9 mouse cellular contexts compared by ENCODE assay signal in genomic region chr1:164460921-164461697, GRCm38 (mm10). TPM values are rescaled to one million over a fixed set of nuclear protein-coding genes. Genes with fewer than 3 reads are reported as not detected.
A peak's percentile ranks its signal among the peaks of the same experiment; 100 is the strongest.
DNase-seq lines count a peak whose midpoint lies in the region; ATAC-seq and TF ChIP-seq lines count a peak whose summit lies in the region.
"Had no signal": no experiment of that assay in that cellular context is flagged by ENCODE, and none has a peak within 500 bp of the region (broad histone marks: within the 10 kb centered on the region; RNA-seq: fewer than 3 reads in every experiment).

No protein-coding gene starts in this region.

- no peak for TF ChIP-seq POLR2A in CH12.LX (IDR thresholded peaks at IDR 0.05; ENCODE audit: low read depth, low read length)

- TF ChIP-seq CTCF in CH12.LX (conservative IDR thresholded peaks at IDR 0.05 in 1 of 2, IDR thresholded peaks at IDR 0.05 in 1 of 2; ENCODE audit: low read depth in 2 of 2, low read length in 2 of 2): no peak
- no peak for TF ChIP-seq CTCF in lung, embryonic 14.5 days (IDR thresholded peaks at IDR 0.05; ENCODE audit: low read depth)

- no peaks in the 10 kb centered on the region for H3K9me3 ChIP-seq in heart, embryonic 10.5 days
- H3K9me3 ChIP-seq in CH12.LX (replicated peaks; ENCODE audit: low read length): no peaks in the 10 kb centered on the region
- no peaks in the 10 kb centered on the region for H3K9me3 ChIP-seq in hindbrain, embryonic 16.5 days (ENCODE audit: control insufficient read depth, low read length)
- H3K9me3 ChIP-seq in lung, embryonic 14.5 days (ENCODE audit: low read depth, low read length): no peaks in the 10 kb centered on the region
- H3K9me3 ChIP-seq: limb, embryonic 12.5 days had no signal

- H3K27ac ChIP-seq in heart, embryonic 10.5 days: peak overlapping the region; percentile 80
- no peak overlapping the region for H3K27ac ChIP-seq in CH12.LX (ENCODE audit: insufficient read depth, low read depth)
- H3K27ac ChIP-seq in hindbrain, embryonic 16.5 days (ENCODE audit: low read depth, low read length): no peak overlapping the region
- no peak overlapping the region for H3K27ac ChIP-seq in lung, embryonic 14.5 days (ENCODE audit: low read depth)
- H3K27ac ChIP-seq: limb, embryonic 12.5 days had no signal

- H3K79me2 ChIP-seq in CH12.LX (replicated peaks; ENCODE audit: control insufficient read depth, extremely low read depth, insufficient read depth, poor library complexity, severe bottlenecking): no peaks in the 10 kb centered on the region

- dilution Hi-C loops in CH12.LX (cut with MboI; ENCODE audit: extremely low pct_ligation_motif_present, extremely low pct_unique_long_range_greater_than_20kb, low sequenced_read_pairs): no loop called here

- peaks cover 35% of the 10 kb centered on the region for H3K27me3 ChIP-seq in heart, embryonic 10.5 days (ENCODE audit: insufficient read depth, poor library complexity, severe bottlenecking)
- peaks cover 26% of the 10 kb centered on the region for H3K27me3 ChIP-seq in CH12.LX (replicated peaks)
- H3K27me3 ChIP-seq in hindbrain, embryonic 16.5 days (replicated peaks; ENCODE audit: control insufficient read depth, insufficient read depth, low read length): no peaks in the 10 kb centered on the region
- peaks cover 32% of the 10 kb centered on the region for H3K27me3 ChIP-seq in lung, embryonic 14.5 days (ENCODE audit: insufficient read depth, low read length)

- no peak for TF ChIP-seq EP300 in CH12.LX (IDR thresholded peaks at IDR 0.05; ENCODE audit: low read length)

- H3K36me3 ChIP-seq in heart, embryonic 10.5 days: no peaks in the 10 kb centered on the region
- H3K36me3 ChIP-seq in CH12.LX (replicated peaks in 1 of 2; ENCODE audit: control insufficient read depth in 1 of 2, insufficient read depth in 1 of 2, low read length in 1 of 2): no peaks in the 10 kb centered on the region
- H3K36me3 ChIP-seq in hindbrain, embryonic 16.5 days (ENCODE audit: control insufficient read depth, insufficient read depth, low read length): no peaks in the 10 kb centered on the region
- H3K36me3 ChIP-seq in lung, embryonic 14.5 days (ENCODE audit: insufficient read depth): no peaks in the 10 kb centered on the region
- H3K36me3 ChIP-seq: limb, embryonic 12.5 days had no signal

- in situ Hi-C loops in CH12.LX (cut with MboI; ENCODE audit: low pct_ligation_motif_present, low pct_unique_long_range_greater_than_20kb, low sequenced_read_pairs): no loop called here

- no peak for ATAC-seq in hindbrain, embryonic 16.5 days
- ATAC-seq in lung, embryonic 14.5 days (ENCODE audit: insufficient read depth): no peak

- peaks cover 37% of the 10 kb centered on the region for H3K4me1 ChIP-seq in heart, embryonic 10.5 days
- H3K4me1 ChIP-seq in CH12.LX (ENCODE audit: control insufficient read depth in 1 of 2, insufficient read depth in 2 of 2): peaks cover 11% of the 10 kb centered on the region in 2 experiments
- peaks cover 14% of the 10 kb centered on the region; the same call in 1 of the 2 replicates for H3K4me1 ChIP-seq in hindbrain, embryonic 16.5 days (ENCODE audit: control insufficient read depth, insufficient read depth, low read depth, low read length)
- H3K4me1 ChIP-seq in lung, embryonic 14.5 days (ENCODE audit: insufficient read depth): no peaks in the 10 kb centered on the region

- DNase-seq in heart, embryonic 10.5 days (ENCODE audit: low spot score): no peak
- DNase-seq in heart, adult 18-20 months: no peak
- DNase-seq in CH12.LX (ENCODE audit: extremely low read depth): no peak
- DNase-seq in lung, embryonic 14.5 days: no peak
- DNase-seq in embryo, embryonic 10.5 days (ENCODE audit: low spot score): no peak
- no peak for DNase-seq in spleen, postnatal 36 days (ENCODE audit: low spot score in 2 of 2)
- DNase-seq in Muller cell, postnatal 12 days (ENCODE audit: inconsistent ontology term): no peak

- peak overlapping the region; percentile 34; the same call in 1 of the 2 replicates for H3K4me2 ChIP-seq in CH12.LX (ENCODE audit: insufficient read depth, low read depth, poor library complexity, severe bottlenecking)
- peak overlapping the region; percentile 42; the same call in 1 of the 2 replicates for H3K4me2 ChIP-seq in hindbrain, embryonic 16.5 days (ENCODE audit: low read length)
- H3K4me2 ChIP-seq in lung, embryonic 14.5 days: peak overlapping the region; percentile 23; the same call in 1 of the 2 replicates
- H3K4me2 ChIP-seq: limb, embryonic 12.5 days had no signal

- peak overlapping the region; percentile 36 for H3K4me3 ChIP-seq in heart, embryonic 10.5 days
- no peak overlapping the region for H3K4me3 ChIP-seq in CH12.LX (replicated peaks in 1 of 3; ENCODE audit: low read depth in 2 of 3, low read length in 2 of 3, poor library complexity in 1 of 3)
- H3K4me3 ChIP-seq in hindbrain, embryonic 16.5 days (ENCODE audit: low read length): no peak overlapping the region
- H3K4me3 ChIP-seq in lung, embryonic 14.5 days (ENCODE audit: low read depth, low read length): no peak overlapping the region
- H3K4me3 ChIP-seq: limb, embryonic 12.5 days had no signal

- 71% methylated on average over 13 of the region's 13 CpGs for WGBS in heart, embryonic 10.5 days
- 69% methylated on average over 13 of the region's 13 CpGs for WGBS in hindbrain, embryonic 16.5 days
- WGBS in lung, embryonic 14.5 days: 55% methylated on average over 13 of the region's 13 CpGs

- TF ChIP-seq RAD21 in CH12.LX (IDR thresholded peaks at IDR 0.05; ENCODE audit: low read depth, low read length): no peak

- H3K9ac ChIP-seq in CH12.LX (ENCODE audit: insufficient read depth, low read depth): no peak overlapping the region
- no peak overlapping the region for H3K9ac ChIP-seq in hindbrain, embryonic 16.5 days (ENCODE audit: low read depth, low read length)
- no peak overlapping the region for H3K9ac ChIP-seq in lung, embryonic 14.5 days
- H3K9ac ChIP-seq: limb, embryonic 12.5 days had no signal

TF ChIP-seq in CH12.LX, 34 proteins besides CTCF, POLR2A, EP300 and RAD21:
- TF ChIP-seq SIN3A (IDR thresholded peaks at IDR 0.05; ENCODE audit: low read length): no peak
- 0 out of 2 replicates have a peak, but pooled peaks have one; percentile 37 for TF ChIP-seq TCF12 (IDR thresholded peaks at IDR 0.05; ENCODE audit: low read depth, low read length)
- no peak for TF ChIP-seq CHD1 (IDR thresholded peaks at IDR 0.05; ENCODE audit: low read depth, low read length)
- TF ChIP-seq SMC3 (IDR thresholded peaks at IDR 0.05; ENCODE audit: low read depth, low read length): no peak
- TF ChIP-seq ZC3H11A (IDR thresholded peaks at IDR 0.05; ENCODE audit: low read depth, low read length): no peak
- TF ChIP-seq RCOR1 (conservative IDR thresholded peaks at IDR 0.05; ENCODE audit: low read depth, low read length): no peak
- no peak for TF ChIP-seq E2F4 (IDR thresholded peaks at IDR 0.05; ENCODE audit: insufficient replicate concordance, low read depth, low read length)
- no peak for TF ChIP-seq CHD2 (IDR thresholded peaks at IDR 0.05; ENCODE audit: low read length)
- TF ChIP-seq MAZ (IDR thresholded peaks at IDR 0.05; ENCODE audit: low read depth, low read length): no peak
TF ChIP-seq in CH12.LX: peak in this region for 1.

RNA-seq across cellular contexts. Expression of gene Atp1b1, which starts 3.0 kb away (rescaled TPM):
- polyA plus RNA-seq in heart, embryonic 10.5 days (2016; fragmentation: Nextera tagmentation; extraction: Ambion mirVana): 181 and 298 TPM in 2 replicates
- total RNA-seq in heart, adult 18-20 months (2021): 100 to 1,000 TPM; 312 to 314 TPM
- total RNA-seq in CH12.LX (2012; rRNA removed) (0.17 TPM in 1 of 2 replicates, not detected in the other), CH12.LX (2014; rRNA removed) (0.32 and 0.46 TPM in 2 replicates)
- polyA plus RNA-seq in CH12.LX (2012; ENCODE audit: insufficient read length, low read depth): 0.19 and 0.23 TPM in 2 replicates
- polyA plus RNA-seq in hindbrain, embryonic 16.5 days (2015; fragmentation: Nextera tagmentation; extraction: Ambion mirVana): 383 and 485 TPM in 2 replicates
- 23.7 and 32.9 TPM in 2 replicates for polyA plus RNA-seq in lung, embryonic 14.5 days (2014; fragmentation: Nextera tagmentation; extraction: Ambion mirVana)

Comparison
In these comparisons a context has a peak if more than half of its experiments do, and no peak if none do; other contexts are left out.
1. RNA of gene Atp1b1, which starts 3.0 kb away (polyA plus RNA-seq): 383 to 485 TPM in hindbrain, embryonic 16.5 days, 181 to 298 TPM in heart, embryonic 10.5 days and 23.7 to 32.9 TPM in lung, embryonic 14.5 days; 0.19 to 0.23 TPM in CH12.LX; every median in the first group is over 10 times any median in the second.
2. Peak in every context shown above with its lines, with median percentiles within 50 percentile points of each other: H3K4me2 ChIP-seq.